Mouse (Mus musculus): ENCODE results near the gene Duox2. TPM values are rescaled to one million over a fixed set of nuclear protein-coding genes. Genes with fewer than 3 reads are reported as not detected.

Gene Duox2
- 1.1 TPM for polyA plus RNA-seq (2015; fragmentation: Illumina TruSeq; extraction: RNeasy Lipid Tissue Mini Kit (QIAGEN cat#74804); ENCODE audit: insufficient read depth, low read depth, low replicate concordance)

DNA sequence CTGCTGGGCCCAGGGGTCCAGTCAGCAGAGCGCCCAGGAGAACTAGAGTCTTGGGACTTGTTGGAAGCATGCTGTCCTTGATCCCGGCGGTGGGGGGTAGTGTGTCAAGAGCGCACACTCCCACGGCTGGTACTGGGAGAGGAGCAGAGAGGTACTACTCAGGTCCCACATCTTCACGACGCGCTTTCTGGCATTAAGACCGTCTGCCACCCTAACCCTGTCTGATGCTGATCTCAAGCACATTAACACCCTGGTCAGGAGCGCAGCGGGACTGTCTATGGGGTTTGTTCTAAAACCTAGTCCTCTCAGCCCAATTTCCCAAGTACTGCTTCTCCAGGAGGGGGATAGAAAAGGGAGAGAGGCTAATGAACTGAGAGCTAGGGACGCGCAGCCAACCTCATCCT is at the start of gene Duox2:
Gene Duox2, minus strand, starts transcription at position 354 of the 404 bp plus-strand sequence.

DNA sequence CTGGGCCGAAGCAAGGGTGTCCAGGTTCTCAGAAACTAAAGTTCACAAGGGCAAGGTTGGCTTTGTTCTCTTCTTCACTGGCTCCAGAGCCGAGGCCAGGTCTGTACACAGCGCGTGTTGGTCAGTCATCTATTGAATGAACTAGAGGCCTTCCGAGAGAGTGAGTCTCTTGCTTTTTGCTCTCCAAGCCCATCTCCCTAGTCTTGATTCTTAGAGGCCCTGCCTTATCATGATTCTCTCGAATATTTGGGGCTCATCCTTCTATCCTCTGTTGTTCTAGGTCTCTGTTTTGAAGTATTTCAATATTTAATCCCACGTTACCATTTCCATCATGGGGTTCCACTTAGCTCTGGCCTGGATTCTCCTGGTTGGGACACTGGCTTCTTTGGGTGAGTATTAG is 17.1 kb upstream of the Duox2 start, which contains the start of gene Duox1:
Gene Duox1, plus strand, starts transcription at position 301 of the 400 bp plus-strand sequence.

DNA sequence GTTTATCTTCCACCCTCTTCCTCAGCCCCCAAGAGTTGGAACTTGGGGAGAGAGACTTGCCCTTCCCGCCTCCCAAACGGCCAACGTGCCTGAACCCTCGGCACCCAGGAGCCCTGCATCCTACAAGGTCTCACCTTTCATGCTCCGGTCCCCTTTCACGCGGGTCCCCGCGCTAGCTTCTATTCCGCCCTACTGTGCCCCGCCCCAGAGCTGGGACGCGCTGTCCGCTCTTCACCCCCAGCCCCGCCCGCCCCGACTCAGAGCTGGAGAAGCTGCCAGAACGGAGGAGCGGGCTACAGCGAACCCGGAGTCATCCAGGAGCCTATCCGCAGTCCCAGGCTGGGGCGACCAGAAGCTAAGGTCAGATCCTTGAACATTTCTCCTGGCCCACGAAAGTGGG is 15.3 kb upstream of the Duox2 start, which contains the start of gene Duoxa1:
Gene Duoxa1, minus strand, starts transcription at position 195 of the 400 bp plus-strand sequence.

DNA sequence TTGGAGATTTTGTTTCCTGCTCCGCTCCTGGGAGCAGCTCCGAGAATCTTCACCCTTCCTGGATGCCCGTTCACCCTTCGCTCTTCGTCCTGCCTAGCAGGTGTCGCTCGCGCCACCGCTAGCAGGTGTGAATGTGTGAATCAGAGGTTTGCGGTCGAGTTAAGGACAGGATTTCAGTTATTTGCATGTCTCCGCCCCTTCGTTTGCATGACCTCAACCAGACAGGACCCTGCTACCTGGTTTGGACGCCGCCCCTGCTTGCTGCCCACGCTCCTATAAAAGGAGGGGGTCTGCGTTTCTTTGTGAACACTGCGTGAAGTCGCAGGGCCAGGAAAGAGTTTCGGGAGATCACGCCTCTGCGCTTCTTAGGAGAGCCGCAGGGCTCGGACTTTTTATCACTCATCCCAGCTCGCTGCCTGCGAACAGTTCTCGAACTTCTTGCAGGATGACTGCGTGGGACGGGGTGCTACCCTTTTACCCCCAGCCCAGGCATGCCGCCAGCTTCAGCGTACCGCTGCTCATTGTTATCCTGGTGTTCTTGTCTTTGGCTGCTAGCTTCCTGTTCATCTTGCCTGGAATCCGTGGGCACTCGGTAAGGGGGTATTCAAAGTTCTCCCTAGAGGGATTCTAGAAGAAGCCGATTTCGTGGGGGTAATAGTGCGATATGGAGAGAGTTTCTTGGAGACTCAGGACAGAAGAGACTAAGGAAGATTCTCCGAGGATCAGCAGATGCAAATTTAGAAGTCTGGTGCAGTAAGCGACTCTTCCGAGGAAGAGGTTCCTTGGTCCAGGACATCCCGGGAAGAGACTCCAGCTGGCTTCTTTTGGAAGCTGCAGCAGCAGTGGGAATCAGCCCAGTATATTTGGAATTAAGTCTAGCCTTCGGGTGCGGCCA is 594 bp upstream of the Duox2 start, which contains the start of gene Duoxa2:
Gene Duoxa2, plus strand, starts transcription at position 305 of the 895 bp plus-strand sequence.

DNA sequence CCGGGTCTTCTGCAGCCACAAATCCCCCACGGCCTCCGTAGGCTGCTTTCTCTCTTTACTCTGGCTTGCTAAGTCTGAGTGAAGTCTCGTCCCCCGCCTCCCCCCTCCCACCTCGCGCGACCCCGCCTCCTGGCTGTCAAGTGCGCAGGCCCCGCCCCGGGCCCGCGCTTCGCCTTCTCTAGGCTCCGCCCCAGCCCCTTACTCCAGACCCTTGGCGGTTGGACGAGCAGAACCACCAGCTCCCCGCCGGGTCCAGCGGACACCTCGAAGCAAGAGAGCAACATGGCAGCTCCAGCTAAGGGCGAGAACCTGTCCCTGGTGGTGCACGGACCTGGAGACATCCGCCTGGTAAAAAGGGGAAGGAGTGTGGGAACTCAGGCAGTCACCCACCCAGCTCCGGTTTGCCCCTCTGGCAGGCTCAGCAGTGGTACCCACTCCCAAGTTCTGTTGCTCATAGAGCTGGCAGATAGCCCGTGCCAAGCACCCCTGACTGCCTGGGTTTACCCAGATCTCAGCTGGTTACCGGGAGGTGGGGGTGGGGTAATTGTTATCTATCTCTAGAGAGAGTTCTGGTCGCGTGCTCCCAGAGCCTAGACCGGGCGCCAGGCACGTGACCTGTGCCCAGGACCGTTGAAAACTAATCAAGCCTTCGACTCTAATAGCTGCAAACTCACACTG is 63.5 kb downstream of the Duox2 start, which contains the start of gene Sord:
Gene Sord, plus strand, starts transcription at position 139 of the 678 bp plus-strand sequence.

Other genes starting within 250 kb of the Duox2 start
- 2.7 TPM for gene Spg11, start 180.1 kb downstream of the Duox2 start, polyA plus RNA-seq (2015; fragmentation: Illumina TruSeq; extraction: RNeasy Lipid Tissue Mini Kit (QIAGEN cat#74804); ENCODE audit: insufficient read depth, low read depth, low replicate concordance)
- gene B2m, start 150.8 kb downstream of the Duox2 start, polyA plus RNA-seq (2015; fragmentation: Illumina TruSeq; extraction: RNeasy Lipid Tissue Mini Kit (QIAGEN cat#74804); ENCODE audit: insufficient read depth, low read depth, low replicate concordance), result 330 TPM
- gene Trim69, start 137.7 kb downstream of the Duox2 start, polyA plus RNA-seq (2015; fragmentation: Illumina TruSeq; extraction: RNeasy Lipid Tissue Mini Kit (QIAGEN cat#74804); ENCODE audit: insufficient read depth, low read depth, low replicate concordance), result not detected
- not detected for gene Patl2, start 112.3 kb downstream of the Duox2 start, polyA plus RNA-seq (2015; fragmentation: Illumina TruSeq; extraction: RNeasy Lipid Tissue Mini Kit (QIAGEN cat#74804); ENCODE audit: insufficient read depth, low read depth, low replicate concordance)
- not detected for gene Terb2, start 112.2 kb downstream of the Duox2 start, polyA plus RNA-seq (2015; fragmentation: Illumina TruSeq; extraction: RNeasy Lipid Tissue Mini Kit (QIAGEN cat#74804); ENCODE audit: insufficient read depth, low read depth, low replicate concordance)
- 15.0 TPM for gene Sord, start 63.7 kb downstream of the Duox2 start, polyA plus RNA-seq (2015; fragmentation: Illumina TruSeq; extraction: RNeasy Lipid Tissue Mini Kit (QIAGEN cat#74804); ENCODE audit: insufficient read depth, low read depth, low replicate concordance)
- not detected for gene Duoxa2, start 451 bp upstream of the Duox2 start, polyA plus RNA-seq (2015; fragmentation: Illumina TruSeq; extraction: RNeasy Lipid Tissue Mini Kit (QIAGEN cat#74804); ENCODE audit: insufficient read depth, low read depth, low replicate concordance)
- not detected for gene Duoxa1, start 15.3 kb upstream of the Duox2 start, polyA plus RNA-seq (2015; fragmentation: Illumina TruSeq; extraction: RNeasy Lipid Tissue Mini Kit (QIAGEN cat#74804); ENCODE audit: insufficient read depth, low read depth, low replicate concordance)
- not detected for gene Duox1, start 17.2 kb upstream of the Duox2 start, polyA plus RNA-seq (2015; fragmentation: Illumina TruSeq; extraction: RNeasy Lipid Tissue Mini Kit (QIAGEN cat#74804); ENCODE audit: insufficient read depth, low read depth, low replicate concordance)
- gene Shf, start 70.7 kb upstream of the Duox2 start, polyA plus RNA-seq (2015; fragmentation: Illumina TruSeq; extraction: RNeasy Lipid Tissue Mini Kit (QIAGEN cat#74804); ENCODE audit: insufficient read depth, low read depth, low replicate concordance), result 2.8 TPM
- gene Slc28a2, start 128.0 kb upstream of the Duox2 start, polyA plus RNA-seq (2015; fragmentation: Illumina TruSeq; extraction: RNeasy Lipid Tissue Mini Kit (QIAGEN cat#74804); ENCODE audit: insufficient read depth, low read depth, low replicate concordance), result 2.8 TPM
- gene Gm14085, start 186.5 kb upstream of the Duox2 start, polyA plus RNA-seq (2015; fragmentation: Illumina TruSeq; extraction: RNeasy Lipid Tissue Mini Kit (QIAGEN cat#74804); ENCODE audit: insufficient read depth, low read depth, low replicate concordance), result not detected

Measured in pancreas, adult 10 weeks (tissue).